Mouse (Mus musculus) liver, embryonic 14.5 days (tissue): ENCODE measurements at regions not wholly inside any gene's neighbourhood (a gene's known extent, or its start where the extent isn't known, plus 50 kb on each side); places are given as distances from the start of the nearest gene placed in this dataset.

ENCODE experiments used
- ATAC-seq: fragments of 200-750 bp; cut with Nextera tagmentation; 2 replicates; pipeline ENCODE4 v1.8.0; 2017; ENCODE audit warnings: moderate number of reproducible peaks, mild to moderate bottlenecking, moderate library complexity; ENCODE audit not compliant: insufficient read depth
- DNase-seq, 3 experiments: peaks; one replicate each; pipeline ENCODE4 v3.0.0-alpha.2; 2012 to 2013; ENCODE audit warnings: low read depth in 3 of 3, low spot score in 3 of 3
- H3K27ac ChIP-seq: fragments of 300-500 bp; sonication (generic); 2 replicates; pipeline ENCODE4 v1.5.1; 2014; ENCODE audit warnings: moderate library complexity, mild to moderate bottlenecking, control low read depth, inconsistent platforms
- H3K27me3 ChIP-seq: fragments of 300-500 bp; sonication (generic); 2 replicates; pipeline ENCODE4 v1.6.1; 2014; ENCODE audit warnings: mild to moderate bottlenecking, low read length, moderate library complexity; ENCODE audit not compliant: control insufficient read depth, insufficient read depth
- H3K36me3 ChIP-seq: fragments of 300-500 bp; sonication (generic); replicated peaks from 2 replicates; pipeline ENCODE4 v1.6.1; 2014; ENCODE audit warnings: low read depth; ENCODE audit not compliant: control insufficient read depth, insufficient read depth
- H3K4me1 ChIP-seq, 2 experiments: fragments of 200-500 bp in 1 of 2; fragments of 300-500 bp in 1 of 2; sonication (generic) in 1 of 2; replicated peaks; 2 replicates each; pipeline ENCODE4 v1.6.1; 2012 to 2014; ENCODE audit warnings: antibody characterized with exemption in 1 of 2, inconsistent platforms in 1 of 2, low read length in 1 of 2; ENCODE audit not compliant: control insufficient read depth in 2 of 2, insufficient read depth in 2 of 2
- H3K4me2 ChIP-seq: fragments of 300-500 bp; sonication (generic); 2 replicates; pipeline ENCODE4 v1.6.1; 2014; ENCODE audit warnings: low read depth, mild to moderate bottlenecking, control low read depth, moderate library complexity
- H3K4me3 ChIP-seq, 2 experiments: fragments of 200-500 bp in 1 of 2; fragments of 300-500 bp in 1 of 2; sonication (generic) in 1 of 2; 2 replicates each; pipeline ENCODE4 v1.5.1; 2012 to 2014; ENCODE audit warnings: low read depth in 2 of 2, low read length in 2 of 2, mild to moderate bottlenecking in 2 of 2, control low read depth in 1 of 2, inconsistent platforms in 1 of 2, moderate library complexity in 1 of 2; ENCODE audit not compliant: insufficient read depth in 1 of 2
- H3K9ac ChIP-seq: fragments of 300-500 bp; sonication (generic); replicated peaks from 2 replicates; pipeline ENCODE4 v1.6.1; 2014; ENCODE audit warnings: mild to moderate bottlenecking, control low read depth, moderate library complexity
- H3K9me3 ChIP-seq: fragments of 300-500 bp; sonication (generic); 2 replicates; pipeline ENCODE4 v1.6.1; 2016; ENCODE audit warnings: low read length, mixed read lengths; ENCODE audit not compliant: control insufficient read depth
- CTCF ChIP-seq: IDR thresholded peaks from 2 replicates; pipeline ENCODE4 v1.5.1; 2016; ENCODE audit warnings: antibody characterized with exemption, low read depth, control low read depth
- EP300 ChIP-seq: IDR thresholded peaks from 2 replicates; pipeline ENCODE4 v1.6.1; 2016; ENCODE audit warnings: antibody characterized with exemption, low read depth
- WGBS: fragments of 180-500 bp; shearing (Covaris S2); extraction: QIAGEN DNeasy Blood & Tissue Kit; methylation state at CpG from one replicate; pipeline ENCODE4 v1.1.7; 2014; ENCODE audit not compliant: insufficient replicate concordance; 5-methylcytosine and 5-hydroxymethylcytosine counted together

- Histone ChIP-seq H3K9ac (no peak overlapping the region), H3K36me3 (no peaks in the 10 kb centered on the region), H3K4me3 (no peak overlapping the region), H3K27me3 (no peaks in the 10 kb centered on the region), H3K4me1 (peaks cover 11 to 29% of the 10 kb centered on the region in 2 experiments), H3K9me3 (no peaks in the 10 kb centered on the region), H3K27ac (no peak overlapping the region), H3K4me2 (no peak overlapping the region)
- DNase-seq: peak in 2 of 3 experiments; percentile 17 to 34
- WGBS: 4% methylated on average over 10 of the region's 10 CpGs
- TF ChIP-seq CTCF (peak; percentile 96), EP300 (no peak)
- no peak for ATAC-seq
Measured at GRCm38 (mm10) chr19:6663391-6663790, 120.6 kb upstream of the Slc22a12 start.

DNA sequence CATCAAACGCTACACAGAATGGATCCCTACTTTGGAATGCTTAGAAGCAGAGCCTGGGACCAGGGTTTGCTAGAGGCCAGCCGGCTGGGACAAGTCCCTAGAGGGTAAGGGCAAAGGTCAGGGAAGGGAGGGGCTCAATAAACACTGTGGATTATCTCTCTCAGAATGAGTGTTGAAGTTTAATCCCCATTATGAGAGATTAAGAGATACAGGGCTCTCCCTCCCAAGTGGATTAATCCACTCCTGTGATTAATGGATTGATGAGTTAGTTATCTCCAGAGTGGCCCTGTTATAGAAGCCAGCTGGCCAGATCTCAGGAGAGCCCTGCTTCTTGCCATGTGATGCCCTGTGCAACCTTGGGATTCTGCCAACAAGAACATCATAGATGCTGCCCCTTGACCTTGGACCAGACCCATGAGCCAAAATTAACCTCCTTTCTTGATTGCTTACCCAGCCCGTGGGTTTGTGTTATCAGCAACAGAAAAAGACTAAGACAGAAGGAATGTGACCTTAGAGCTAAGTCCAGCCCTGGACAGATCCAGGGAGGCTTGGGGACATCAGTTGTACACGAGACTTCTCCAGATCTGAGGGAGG lies 119.6 kb upstream of the Slc22a12 start:
- H3K9me3 ChIP-seq: no peaks in the 10 kb centered on the region
- no peak overlapping the region for H3K9ac ChIP-seq
- no peak overlapping the region for H3K4me2 ChIP-seq
- no peaks in the 10 kb centered on the region for H3K27me3 ChIP-seq
- H3K4me1 ChIP-seq: peaks cover 11 to 29% of the 10 kb centered on the region in 2 experiments
- H3K36me3 ChIP-seq: no peaks in the 10 kb centered on the region
- DNase-seq (no peak), ATAC-seq (no peak)
- H3K4me3 ChIP-seq: no peak overlapping the region
- no peak overlapping the region for H3K27ac ChIP-seq
- TF ChIP-seq CTCF (no peak), EP300 (no peak)
- 37% methylated on average over 4 of the region's 4 CpGs for WGBS

GRCm38 (mm10) chr19:6661508-6661871 lies 118.7 kb upstream of the Slc22a12 start:
- TF ChIP-seq CTCF (no peak), EP300 (no peak)

GRCm38 (mm10) chr19:6660723-6661507 lies 118.1 kb upstream of the Slc22a12 start:
- 32% methylated on average over 8 of the region's 8 CpGs for WGBS
- DNase-seq (no peak), ATAC-seq (peak; percentile 4; the same call in 1 of the 2 replicates)
- H3K27me3 ChIP-seq: no peaks in the 10 kb centered on the region
- no peak overlapping the region for H3K9ac ChIP-seq
- H3K4me2 ChIP-seq: peak overlapping the region; percentile 34
- no peaks in the 10 kb centered on the region for H3K9me3 ChIP-seq
- H3K4me3 ChIP-seq: no peak overlapping the region
- H3K27ac ChIP-seq: peak overlapping the region; percentile 52
- H3K4me1 ChIP-seq: peaks cover 11 to 29% of the 10 kb centered on the region in 2 experiments
- TF ChIP-seq EP300 (no peak), CTCF (peak; percentile 49)
- H3K36me3 ChIP-seq: no peaks in the 10 kb centered on the region

More at GRCm38 (mm10) chr19:6661508-6661871, 118.7 kb upstream of the Slc22a12 start:
- no peak overlapping the region for H3K27ac ChIP-seq
- H3K9ac ChIP-seq: no peak overlapping the region
- no peaks in the 10 kb centered on the region for H3K36me3 ChIP-seq
- no peak overlapping the region for H3K4me3 ChIP-seq
- no peak overlapping the region for H3K4me2 ChIP-seq
- DNase-seq: no peak
- 15% methylated on average over 2 of the region's 2 CpGs for WGBS
- peaks cover 11 to 29% of the 10 kb centered on the region in 2 experiments for H3K4me1 ChIP-seq
- no peaks in the 10 kb centered on the region for H3K27me3 ChIP-seq
- no peak for ATAC-seq
- no peaks in the 10 kb centered on the region for H3K9me3 ChIP-seq

GRCm38 (mm10) chr19:6660157-6660556 lies 117.3 kb upstream of the Slc22a12 start:
- Histone ChIP-seq H3K4me3 (no peak overlapping the region), H3K36me3 (no peaks in the 10 kb centered on the region), H3K9ac (0 out of 2 replicates have a peak overlapping the region, but pooled peaks have one; percentile 3), H3K27me3 (no peaks in the 10 kb centered on the region), H3K4me2 (peak overlapping the region; percentile 34), H3K4me1 (peaks cover 11 to 29% of the 10 kb centered on the region in 2 experiments), H3K27ac (peak overlapping the region; percentile 52; the same call in 1 of the 2 replicates), H3K9me3 (no peaks in the 10 kb centered on the region)
- peak; percentile 30; the same call in 1 of the 2 replicates for TF ChIP-seq CTCF
- TF ChIP-seq EP300: peak; percentile 74
- peak; percentile 23 to 46 (median 44) for DNase-seq
- 14% methylated on average over 8 of the region's 8 CpGs for WGBS
- peak; percentile 93 for ATAC-seq
